Mouse (Mus musculus): ENCODE measurements around the gene Dr1. TPM values are rescaled to one million over a fixed set of nuclear protein-coding genes. Genes with fewer than 3 reads are reported as not detected.
"Not testable (repeated sequence)": the region's sequence is repeated elsewhere in the genome, so short reads cannot be mapped to it uniquely, and the experiment has no call there.

The Dr1 gene
- polyA plus RNA-seq, 1 experiment: 34.8 TPM

GRCm38 (mm10) chr5:108269811-108270151 lies 1.1 kb downstream of the Dr1 start:
- peak overlapping the region; percentile 97 for H3K4me3 ChIP-seq (ENCODE audit: insufficient read depth, low read length)
- H3K27ac ChIP-seq (ENCODE audit: insufficient read depth, low read length): no peak overlapping the region
- no peaks in the 10 kb centered on the region for H3K4me1 ChIP-seq (ENCODE audit: control insufficient read depth, insufficient read depth, low read length)
- TF ChIP-seq POLR2A (IDR thresholded peaks at IDR 0.05; ENCODE audit: low read depth, low read length) (no peak), CTCF (IDR thresholded peaks at IDR 0.05; ENCODE audit: borderline replicate concordance, insufficient read depth, low read length) (no peak)

GRCm38 (mm10) chr5:108270415-108270814 lies 1.7 kb downstream of the Dr1 start:
- TF ChIP-seq POLR2A (IDR thresholded peaks at IDR 0.05; ENCODE audit: low read depth, low read length) (no peak), CTCF (IDR thresholded peaks at IDR 0.05; ENCODE audit: borderline replicate concordance, insufficient read depth, low read length) (no peak)
- no peaks in the 10 kb centered on the region for H3K4me1 ChIP-seq (ENCODE audit: control insufficient read depth, insufficient read depth, low read length)
- peak overlapping the region; percentile 97 for H3K4me3 ChIP-seq (ENCODE audit: insufficient read depth, low read length)
- no peak overlapping the region for H3K27ac ChIP-seq (ENCODE audit: insufficient read depth, low read length)

GRCm38 (mm10) chr5:108271345-108271744 lies 2.6 kb downstream of the Dr1 start:
- H3K27ac ChIP-seq (ENCODE audit: insufficient read depth, low read length); H3K4me1 ChIP-seq (ENCODE audit: control insufficient read depth, insufficient read depth, low read length): not testable (repeated sequence)
- peak overlapping the region; percentile 17; the same call in 1 of the 2 replicates for H3K4me3 ChIP-seq (ENCODE audit: insufficient read depth, low read length)

- H3K27ac ChIP-seq (ENCODE audit: insufficient read depth, low read length): no peak overlapping the region
- TF ChIP-seq POLR2A (IDR thresholded peaks at IDR 0.05; ENCODE audit: low read depth, low read length) (no peak), CTCF (IDR thresholded peaks at IDR 0.05; ENCODE audit: borderline replicate concordance, insufficient read depth, low read length) (no peak)
- no peak overlapping the region for H3K4me3 ChIP-seq (ENCODE audit: insufficient read depth, low read length)
These were observed 18.3 kb downstream of the Dr1 start for GRCm38 (mm10) chr5:108286957-108287356.

GRCm38 (mm10) chr5:108301567-108301966 lies 32.9 kb downstream of the Dr1 start:
- TF ChIP-seq POLR2A (IDR thresholded peaks at IDR 0.05; ENCODE audit: low read depth, low read length) (no peak), CTCF (IDR thresholded peaks at IDR 0.05; ENCODE audit: borderline replicate concordance, insufficient read depth, low read length) (no peak)
- Histone ChIP-seq H3K27ac (ENCODE audit: insufficient read depth, low read length) (no peak overlapping the region), H3K4me1 (ENCODE audit: control insufficient read depth, insufficient read depth, low read length) (no peaks in the 10 kb centered on the region), H3K4me3 (ENCODE audit: insufficient read depth, low read length) (no peak overlapping the region)

More at GRCm38 (mm10) chr5:108286957-108287356, 18.3 kb downstream of the Dr1 start:
- H3K4me1 ChIP-seq (ENCODE audit: control insufficient read depth, insufficient read depth, low read length): no peaks in the 10 kb centered on the region

- peaks cover 4% of the 10 kb centered on the region for H3K4me1 ChIP-seq (ENCODE audit: control insufficient read depth, insufficient read depth, low read length)
- H3K4me3 ChIP-seq (ENCODE audit: insufficient read depth, low read length): peak within 1 kb of the TSS; percentile 93
- peak within 1 kb of the TSS; percentile 73 for H3K27ac ChIP-seq (ENCODE audit: insufficient read depth, low read length)
- TF ChIP-seq POLR2A (IDR thresholded peaks at IDR 0.05; ENCODE audit: low read depth, low read length): peak; percentile 83
- TF ChIP-seq CTCF (IDR thresholded peaks at IDR 0.05; ENCODE audit: borderline replicate concordance, insufficient read depth, low read length): no peak
These were observed 43.7 kb downstream of the Dr1 start, which contains the start of gene Pigg for GRCm38 (mm10) chr5:108312224-108313064. TSS of gene Pigg (plus strand) at chr5:108312609.

DNA sequence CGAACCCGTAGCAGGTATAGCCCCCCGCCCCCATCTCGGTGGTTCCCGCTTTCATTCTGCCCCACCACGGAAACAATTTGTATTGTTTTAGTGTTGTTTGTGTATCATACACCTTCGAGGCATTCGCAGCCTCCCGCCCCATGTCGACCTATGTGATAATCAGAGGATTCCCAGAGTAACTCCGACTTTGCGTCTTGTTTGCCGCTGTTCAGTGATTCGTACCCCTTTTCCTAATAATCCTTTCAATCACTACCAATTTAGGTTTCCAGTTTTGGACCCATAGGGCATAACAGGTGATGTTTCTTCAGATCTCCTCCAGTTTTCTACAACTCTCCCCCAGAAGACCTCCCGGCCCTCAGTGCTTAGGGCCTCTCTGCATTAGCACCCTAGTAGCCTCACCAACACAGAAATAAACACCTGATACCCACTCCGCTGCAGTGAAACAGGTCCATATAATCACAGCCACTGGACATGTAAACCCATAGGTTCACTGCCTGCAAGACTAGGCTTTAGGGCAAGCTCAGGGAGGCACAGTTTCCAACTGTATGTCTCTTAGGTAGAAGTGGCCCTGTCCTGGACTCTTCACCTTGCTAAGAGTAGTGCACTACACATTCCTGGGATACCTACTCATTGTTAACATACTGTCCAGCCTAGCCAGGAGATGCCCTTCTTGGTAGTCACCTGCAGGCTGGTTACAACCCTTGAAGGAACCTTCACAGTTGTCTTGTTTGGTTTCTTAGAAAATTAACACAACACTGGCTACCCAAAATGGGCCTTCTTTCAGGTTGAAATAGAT lies 44.6 kb downstream of the Dr1 start:
- no peak overlapping the region for H3K27ac ChIP-seq (ENCODE audit: insufficient read depth, low read length)
- H3K4me1 ChIP-seq (ENCODE audit: control insufficient read depth, insufficient read depth, low read length): peaks cover 4% of the 10 kb centered on the region
- peak overlapping the region; percentile 93 for H3K4me3 ChIP-seq (ENCODE audit: insufficient read depth, low read length)
- no peak for TF ChIP-seq CTCF (IDR thresholded peaks at IDR 0.05; ENCODE audit: borderline replicate concordance, insufficient read depth, low read length)

Other genes starting within 250 kb of the Dr1 start
- 29.2 and 35.3 TPM in 2 replicates for gene Mtf2, start 203.2 kb upstream of the Dr1 start, polyA plus RNA-seq (2011; ENCODE audit: insufficient read length, low read depth, missing spikeins)
- gene Tmed5, start 136.3 kb upstream of the Dr1 start, polyA plus RNA-seq (2011; ENCODE audit: insufficient read length, low read depth, missing spikeins): 61.1 and 68.8 TPM in 2 replicates
- gene Ccdc18, start 136.0 kb upstream of the Dr1 start, polyA plus RNA-seq (2011; ENCODE audit: insufficient read length, low read depth, missing spikeins): 3.5 and 7.5 TPM in 2 replicates
- gene Pigg, start 43.7 kb downstream of the Dr1 start, polyA plus RNA-seq (2011; ENCODE audit: insufficient read length, low read depth, missing spikeins): 7.9 and 8.0 TPM in 2 replicates
- gene Gm42517, start 99.0 kb downstream of the Dr1 start, polyA plus RNA-seq (2011; ENCODE audit: insufficient read length, low read depth, missing spikeins): 0.27 and 0.37 TPM in 2 replicates
- gene Pde6b, start 119.5 kb downstream of the Dr1 start, polyA plus RNA-seq (2011; ENCODE audit: insufficient read length, low read depth, missing spikeins): not detected in 2 replicates
- gene Atp5k, start 165.6 kb downstream of the Dr1 start, polyA plus RNA-seq (2011; ENCODE audit: insufficient read length, low read depth, missing spikeins): 264 and 289 TPM in 2 replicates
- 0.72 and 0.95 TPM in 2 replicates for gene Mfsd7a, start 180.0 kb downstream of the Dr1 start, polyA plus RNA-seq (2011; ENCODE audit: insufficient read length, low read depth, missing spikeins)
- 92.3 and 93.4 TPM in 2 replicates for gene Pcgf3, start 192.3 kb downstream of the Dr1 start, polyA plus RNA-seq (2011; ENCODE audit: insufficient read length, low read depth, missing spikeins)